9 mouse cellular contexts compared by ENCODE assay signal in the genomic region with DNA sequence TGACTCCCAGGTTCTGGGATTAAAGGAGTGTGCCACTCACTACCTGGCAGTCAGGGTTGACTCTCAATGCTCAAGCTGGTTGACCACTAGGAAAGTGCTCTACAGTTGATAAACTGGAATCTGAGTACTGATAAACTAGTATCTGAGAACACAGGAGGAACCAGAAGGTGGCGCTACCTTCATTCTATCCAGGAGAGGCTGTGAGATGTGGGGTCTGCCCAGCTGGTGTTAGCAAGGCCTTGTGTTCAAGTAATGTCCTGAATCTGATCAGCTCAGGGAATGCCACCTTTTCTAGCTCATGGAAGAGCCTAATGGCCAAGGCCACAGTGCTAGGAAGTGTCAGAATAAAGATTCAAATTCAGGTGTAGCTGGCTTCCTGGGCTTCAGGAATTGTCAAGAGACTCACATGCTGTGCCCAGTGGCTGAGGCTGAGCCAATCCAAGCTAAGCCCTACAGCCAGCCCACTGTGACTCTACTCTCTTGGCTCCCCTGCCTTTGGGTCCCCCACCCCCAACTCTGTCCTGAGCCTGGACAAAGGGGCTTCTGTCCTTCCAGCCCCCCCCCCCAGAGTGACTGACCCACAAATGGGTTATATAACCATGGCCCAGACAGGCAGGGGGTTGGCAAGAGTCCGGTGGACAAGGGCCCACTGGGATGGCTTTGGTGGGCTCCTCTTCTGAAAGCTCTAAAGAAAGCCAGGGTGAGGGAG. TPM values are rescaled to one million over a fixed set of nuclear protein-coding genes. Genes with fewer than 3 reads are reported as not detected.
DNase-seq lines count a peak whose midpoint lies in the region; TF ChIP-seq lines count a peak whose summit lies in the region.
"Had no signal": no experiment of that assay in that cellular context is flagged by ENCODE, and none has a peak within 500 bp of the region (broad histone marks: within the 10 kb centered on the region; RNA-seq: fewer than 3 reads in every experiment).

No protein-coding gene starts in this region.

- DNase-seq in adrenal gland, postnatal 14 days, result peak; percentile 78
- DNase-seq in adrenal gland, postnatal 25 days, result no peak
- no peak for DNase-seq in left cerebral cortex, adult 2 months (ENCODE audit: extremely low spot score in 1 of 2, low spot score in 2 of 2)
- no peak for DNase-seq in left cerebral cortex, adult 11 months (ENCODE audit: low spot score)
- peak; percentile 84 to 88 for DNase-seq in cerebellum, postnatal 10 days
- DNase-seq in hindlimb bud, embryonic 11.5 days (ENCODE audit: extremely low spot score, low read depth, low spot score), result peak; percentile 31
- DNase-seq in lung, postnatal 36 days, result peak; percentile 81
- DNase-seq in thymus, postnatal 4 days, result peak; percentile 74

- no peak overlapping the region for H3K4me3 ChIP-seq in left cerebral cortex, adult 2 months
- H3K4me3 ChIP-seq: myocyte had no signal

- peak overlapping the region; percentile 70 for H3K27ac ChIP-seq in left cerebral cortex, adult 2 months

- peak; percentile 67 for TF ChIP-seq CTCF in left cerebral cortex, adult 2 months (IDR thresholded peaks at IDR 0.05)

- intact Hi-C loops in left cerebral cortex, adult 2 months (cut with DNase I), result no loop called here

RNA-seq across cellular contexts. Expression of a gene that starts 6.4 kb away (rescaled TPM):
- total RNA-seq in adrenal gland, postnatal 14 days (2021), result 14.8 and 16.1 TPM in 2 replicates
- 26.2 and 60.8 TPM in 2 replicates for total RNA-seq in adrenal gland, postnatal 25 days (2021)
- 100 to 1,000 TPM; 134 to 144 TPM for total RNA-seq in left cerebral cortex, adult 2 months (2021)

RNA-seq across cellular contexts. Expression of a gene that starts 15.9 kb away (rescaled TPM):
- total RNA-seq in adrenal gland, postnatal 14 days (2021), result 19.5 and 23.3 TPM in 2 replicates
- total RNA-seq in adrenal gland, postnatal 25 days (2021), result 29.7 and 37.3 TPM in 2 replicates
- total RNA-seq in left cerebral cortex, adult 2 months (2021), result 10 to 100 TPM; 34.5 to 37.1 TPM

RNA-seq across cellular contexts. Expression of a gene that starts 21.1 kb away (rescaled TPM):
- total RNA-seq in adrenal gland, postnatal 14 days (2021), result 0.75 TPM in 1 of 2 replicates, not detected in the other
- total RNA-seq in adrenal gland, postnatal 25 days (2021), result 0.85 and 0.95 TPM in 2 replicates
- total RNA-seq in left cerebral cortex, adult 2 months (2021), result 1 to 10 TPM; 1.7 to 1.9 TPM

RNA-seq across cellular contexts. Expression of a gene that starts 24.6 kb away (rescaled TPM):
- 55.8 and 59.0 TPM in 2 replicates for total RNA-seq in adrenal gland, postnatal 14 days (2021)
- total RNA-seq in adrenal gland, postnatal 25 days (2021), result 71.8 and 83.4 TPM in 2 replicates
- total RNA-seq in left cerebral cortex, adult 2 months (2021), result 10 to 100 TPM; 65.8 to 69.6 TPM

RNA-seq across cellular contexts. Expression of a gene that starts 24.7 kb away (rescaled TPM):
- total RNA-seq in adrenal gland, postnatal 14 days (2021), result 16.2 and 19.4 TPM in 2 replicates
- 21.7 and 33.7 TPM in 2 replicates for total RNA-seq in adrenal gland, postnatal 25 days (2021)
- total RNA-seq in left cerebral cortex, adult 2 months (2021), result 10 to 100 TPM; 37.7 to 41.7 TPM

Comparison
In these comparisons a context has a peak if more than half of its experiments do, and no peak if none do; other contexts are left out.
1. DNase-seq: peak in adrenal gland, postnatal 14 days (single experiment), cerebellum, postnatal 10 days (2 of 2), hindlimb bud, embryonic 11.5 days (single experiment), lung, postnatal 36 days (single experiment) and thymus, postnatal 4 days (single experiment); none in adrenal gland, postnatal 25 days (single experiment), left cerebral cortex, adult 2 months (0 of 2) and left cerebral cortex, adult 11 months (single experiment).